8 mouse cellular contexts compared by ENCODE assay signal in genomic region chr17:12741218-12741968, GRCm38 (mm10). TPM values are rescaled to one million over a fixed set of nuclear protein-coding genes. Genes with fewer than 3 reads are reported as not detected.
DNase-seq lines count a peak whose midpoint lies in the region; ATAC-seq lines count a peak whose summit lies in the region.

No protein-coding gene starts in this region.

- H3K4me2 ChIP-seq in embryonic facial prominence, embryonic 15.5 days (replicated peaks): peak overlapping the region; percentile 43
- peak overlapping the region; percentile 65 for H3K4me2 ChIP-seq in heart, embryonic 16.5 days (ENCODE audit: low read depth, low read length)
- H3K4me2 ChIP-seq in lung, embryonic 16.5 days (ENCODE audit: low read depth, low read length): peak overlapping the region; percentile 51

- peak overlapping the region; percentile 87 for H3K27ac ChIP-seq in embryonic facial prominence, embryonic 15.5 days (replicated peaks)
- H3K27ac ChIP-seq in heart, embryonic 16.5 days (ENCODE audit: low read length): peak overlapping the region; percentile 99
- H3K27ac ChIP-seq in lung, embryonic 16.5 days (ENCODE audit: low read length): peak overlapping the region; percentile 81

- H3K27me3 ChIP-seq in embryonic facial prominence, embryonic 15.5 days: no peaks in the 10 kb centered on the region
- H3K27me3 ChIP-seq in heart, embryonic 16.5 days (ENCODE audit: control insufficient read depth, insufficient read depth, low read length): no peaks in the 10 kb centered on the region
- H3K27me3 ChIP-seq in lung, embryonic 16.5 days (ENCODE audit: control insufficient read depth, insufficient read depth, low read depth, low read length): no peaks in the 10 kb centered on the region

- H3K36me3 ChIP-seq in embryonic facial prominence, embryonic 15.5 days: peaks cover 67% of the 10 kb centered on the region
- peaks cover 59% of the 10 kb centered on the region for H3K36me3 ChIP-seq in heart, embryonic 16.5 days (ENCODE audit: control insufficient read depth, insufficient read depth)
- H3K36me3 ChIP-seq in lung, embryonic 16.5 days (ENCODE audit: control insufficient read depth, insufficient read depth, low read length): peaks cover 72% of the 10 kb centered on the region

- H3K4me1 ChIP-seq in embryonic facial prominence, embryonic 15.5 days: peaks cover 38% of the 10 kb centered on the region
- peaks cover 65% of the 10 kb centered on the region for H3K4me1 ChIP-seq in heart, embryonic 16.5 days (ENCODE audit: control insufficient read depth, insufficient read depth, low read length)
- peaks cover 28% of the 10 kb centered on the region for H3K4me1 ChIP-seq in lung, embryonic 16.5 days (replicated peaks; ENCODE audit: control insufficient read depth, insufficient read depth, low read length)

- peaks cover 12% of the 10 kb centered on the region for H3K9me3 ChIP-seq in embryonic facial prominence, embryonic 15.5 days (replicated peaks)
- peaks cover 18% of the 10 kb centered on the region for H3K9me3 ChIP-seq in heart, embryonic 16.5 days (replicated peaks; ENCODE audit: control insufficient read depth, low read length)
- H3K9me3 ChIP-seq in lung, embryonic 16.5 days (ENCODE audit: control insufficient read depth, low read length): peaks cover 28% of the 10 kb centered on the region

- H3K4me3 ChIP-seq in embryonic facial prominence, embryonic 15.5 days (replicated peaks): peak overlapping the region; percentile 56
- peak overlapping the region; percentile 74 for H3K4me3 ChIP-seq in heart, embryonic 16.5 days (ENCODE audit: low read length)
- peak overlapping the region; percentile 59 for H3K4me3 ChIP-seq in lung, embryonic 16.5 days (ENCODE audit: low read length)

- ATAC-seq in embryonic facial prominence, embryonic 15.5 days (ENCODE audit: insufficient number of reproducible peaks, low FRiP score, low TSS enrichment, low read depth): peak; percentile 83
- ATAC-seq in heart, embryonic 16.5 days (replicated peaks; ENCODE audit: extremely low read depth, insufficient read depth, low FRiP score): peak; percentile 84
- peak; percentile 91 for ATAC-seq in lung, embryonic 16.5 days (ENCODE audit: low read depth)
- 0 out of 2 replicates have a peak, but pooled peaks have one; percentile 24 for ATAC-seq in neutrophil, adult 5-6 weeks (ENCODE audit: extremely low read depth, insufficient number of reproducible peaks, low FRiP score, poor library complexity, severe bottlenecking)

- peak overlapping the region; percentile 57 for H3K9ac ChIP-seq in embryonic facial prominence, embryonic 15.5 days
- H3K9ac ChIP-seq in heart, embryonic 16.5 days (ENCODE audit: low read length): peak overlapping the region; percentile 89
- peak overlapping the region; percentile 72 for H3K9ac ChIP-seq in lung, embryonic 16.5 days (ENCODE audit: low read length)

- peak; percentile 46 to 53 for DNase-seq in CD8-positive naive resting alpha-beta T cell, adult 2 months (ENCODE audit: low read depth in 2 of 2, low spot score in 2 of 2)
- peak; percentile 68 for DNase-seq in adrenal gland, postnatal 25 days
- peak; percentile 82 for DNase-seq in kidney, postnatal 10 days
- DNase-seq in thymus, postnatal 14 days: peak; percentile 70

- WGBS in embryonic facial prominence, embryonic 15.5 days: 51% methylated on average over 36 of the region's 45 CpGs
- 44% methylated on average over 39 of the region's 45 CpGs for WGBS in heart, embryonic 16.5 days
- WGBS in lung, embryonic 16.5 days: 59% methylated on average over 41 of the region's 45 CpGs

RNA-seq across cellular contexts. Expression of gene Igf2r, which starts 28.1 kb away (rescaled TPM):
- 84.5 and 84.9 TPM in 2 replicates for total RNA-seq in adrenal gland, postnatal 25 days (2021)
- 39.8 and 44.2 TPM in 2 replicates for polyA plus RNA-seq in embryonic facial prominence, embryonic 15.5 days (2015; fragmentation: Nextera tagmentation; extraction: Ambion mirVana)
- polyA plus RNA-seq in heart, embryonic 16.5 days (2015; fragmentation: Nextera tagmentation; extraction: Ambion mirVana): 98.0 and 133 TPM in 2 replicates
- 59.0 and 64.4 TPM in 2 replicates for polyA plus RNA-seq in lung, embryonic 16.5 days (2015; fragmentation: Nextera tagmentation; extraction: Ambion mirVana)
- total RNA-seq in neutrophil, adult 5-6 weeks (2017): 19.9 and 20.5 TPM in 2 replicates

Comparison
In these comparisons a context has a peak if more than half of its experiments do, and no peak if none do; other contexts are left out.
1. Peak in every context shown above with its lines: DNase-seq, ATAC-seq, H3K4me3 ChIP-seq and H3K27ac ChIP-seq.
2. ATAC-seq: peak in every context shown above with its lines; median percentile 91 in lung, embryonic 16.5 days; 84 in heart, embryonic 16.5 days; 83 in embryonic facial prominence, embryonic 15.5 days; 24 in neutrophil, adult 5-6 weeks.